Mouse (Mus musculus): ENCODE measurements around the gene F2. TPM values are rescaled to one million over a fixed set of nuclear protein-coding genes. Genes with fewer than 3 reads are reported as not detected.

Gene F2
- polyA plus RNA-seq, 1 experiment from 2014 or later = 3.7 TPM

DNA sequence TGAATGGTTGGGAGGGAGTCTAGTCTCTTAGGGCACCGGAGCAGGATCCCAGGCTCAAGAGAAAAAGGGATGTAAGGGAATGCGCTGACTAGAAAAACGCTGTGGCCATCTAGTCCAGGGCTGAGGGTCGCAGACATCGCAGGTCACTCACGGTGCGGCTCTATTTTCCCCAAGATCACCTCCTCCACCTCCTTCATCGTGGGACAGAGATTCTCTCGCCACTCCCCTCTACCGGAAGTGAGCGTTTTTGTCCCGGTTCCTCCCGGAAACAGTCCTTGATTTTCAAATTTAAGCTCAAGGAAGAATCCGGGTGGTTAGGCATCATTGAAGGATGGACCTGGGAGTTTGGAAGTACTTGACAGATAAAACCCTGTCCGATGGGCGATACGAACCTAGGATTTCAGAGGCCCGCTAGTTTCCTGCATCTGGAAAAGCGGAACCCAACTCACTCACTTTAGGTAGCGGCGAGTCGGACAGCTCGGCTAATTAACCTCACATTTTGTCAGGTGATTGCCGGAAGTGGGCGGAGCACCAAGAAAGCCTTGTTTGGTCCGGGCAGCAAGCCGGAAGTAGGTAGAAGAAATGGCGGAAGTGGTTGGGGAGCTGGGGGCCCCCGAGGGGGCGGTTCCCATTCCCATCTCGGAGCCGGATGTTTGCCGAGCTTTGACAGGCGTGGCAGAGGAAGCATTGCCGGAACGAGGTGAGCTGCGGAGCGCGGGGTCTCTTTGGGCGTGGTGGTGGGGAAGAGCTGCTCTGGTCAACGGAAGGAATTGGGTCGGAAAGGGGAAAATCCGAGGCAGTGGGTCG is 13.5 kb upstream of the F2 start, which contains the start of the genes Zfp408 and Arhgap1:
Gene Zfp408, minus strand, starts transcription at position 239 of the 807 bp plus-strand sequence.
Gene Arhgap1, plus strand, starts transcription at position 308 of the 807 bp plus-strand sequence.
- peak within 1 kb of the TSS; percentile 82 for H3K4me3 ChIP-seq (ENCODE audit: low read depth, low read length)
- H3K27ac ChIP-seq (ENCODE audit: low read depth, low read length) = peak within 1 kb of the TSS; percentile 89
- no peaks in the 10 kb centered on the region; the same call in 1 of the 2 replicates for H3K4me1 ChIP-seq (replicated peaks; ENCODE audit: control insufficient read depth, insufficient read depth, low read length)
- H3K36me3 ChIP-seq (ENCODE audit: control insufficient read depth, insufficient read depth) = peaks cover 45% of the 10 kb centered on the region
- H3K27me3 ChIP-seq (replicated peaks; ENCODE audit: control insufficient read depth, insufficient read depth, low read length) = no peaks in the 10 kb centered on the region
- peak; percentile 90 for ATAC-seq
- no peaks in the 10 kb centered on the region for H3K9me3 ChIP-seq (ENCODE audit: control insufficient read depth)
- TF ChIP-seq CTCF (IDR thresholded peaks at IDR 0.05; ENCODE audit: low read depth) = peak; percentile 7; the same call in 1 of the 2 replicates
- peak within 1 kb of the TSS; percentile 84 for H3K4me2 ChIP-seq (replicated peaks; ENCODE audit: low read depth)
- H3K9ac ChIP-seq (ENCODE audit: low read depth, low read length) = peak within 1 kb of the TSS; percentile 65
- under 1% methylated on average over 44 of the region's 44 CpGs for WGBS

DNA sequence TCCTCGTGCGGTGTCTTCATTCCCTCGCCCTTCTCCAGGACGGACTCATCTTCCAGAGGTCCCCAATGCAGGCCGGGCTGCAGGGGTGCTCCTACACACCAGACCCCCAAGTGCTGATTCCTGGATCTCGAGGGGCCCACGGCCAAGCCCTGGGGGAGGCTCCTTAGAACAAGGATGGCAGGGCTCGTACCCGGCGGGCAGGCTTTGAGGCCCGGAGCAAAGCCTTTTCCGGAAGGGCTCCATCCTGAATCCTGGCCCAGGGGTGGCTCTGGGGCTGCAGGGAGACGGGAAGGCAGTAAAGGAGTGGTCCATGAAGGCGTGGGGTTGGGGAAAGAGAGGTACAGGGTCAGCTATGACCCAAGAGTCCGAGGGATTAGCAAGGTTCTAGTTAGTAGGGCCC is 12.9 kb upstream of the F2 start:
- peaks cover 45% of the 10 kb centered on the region for H3K36me3 ChIP-seq (ENCODE audit: control insufficient read depth, insufficient read depth)
- H3K4me1 ChIP-seq (replicated peaks; ENCODE audit: control insufficient read depth, insufficient read depth, low read length) = no peaks in the 10 kb centered on the region; the same call in 1 of the 2 replicates
- H3K4me2 ChIP-seq (replicated peaks; ENCODE audit: low read depth) = peak overlapping the region; percentile 84
- peak overlapping the region; percentile 89 for H3K27ac ChIP-seq (ENCODE audit: low read depth, low read length)
- peak overlapping the region; percentile 65 for H3K9ac ChIP-seq (ENCODE audit: low read depth, low read length)
- 2% methylated on average over 15 of the region's 15 CpGs for WGBS
- no peaks in the 10 kb centered on the region for H3K9me3 ChIP-seq (ENCODE audit: control insufficient read depth)
- ATAC-seq = peak; percentile 1; the same call in 1 of the 2 replicates
- no peak for TF ChIP-seq CTCF (IDR thresholded peaks at IDR 0.05; ENCODE audit: low read depth)
- H3K27me3 ChIP-seq (replicated peaks; ENCODE audit: control insufficient read depth, insufficient read depth, low read length) = no peaks in the 10 kb centered on the region
- peak overlapping the region; percentile 82 for H3K4me3 ChIP-seq (ENCODE audit: low read depth, low read length)

DNA sequence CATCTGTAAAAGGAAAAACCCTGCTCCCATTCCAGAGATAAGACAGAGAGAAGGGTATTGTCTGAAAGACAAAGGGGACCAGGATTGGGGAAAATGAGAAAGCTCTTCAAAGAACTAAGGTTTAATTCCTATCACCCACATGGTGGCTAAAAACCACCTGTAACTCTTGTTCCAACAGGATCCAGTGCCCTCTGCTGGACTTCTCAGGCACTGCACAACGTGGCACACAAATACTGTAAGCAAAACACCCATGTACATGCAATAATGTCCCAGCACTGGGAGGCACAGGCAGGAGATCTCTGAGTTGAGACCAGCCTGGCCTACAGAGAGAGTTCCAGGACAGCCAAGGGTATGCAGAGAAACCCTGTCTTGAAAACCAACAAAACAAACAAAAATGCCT is 10.5 kb upstream of the F2 start:
- H3K36me3 ChIP-seq (ENCODE audit: control insufficient read depth, insufficient read depth) = peaks cover 47% of the 10 kb centered on the region
- no peak overlapping the region for H3K9ac ChIP-seq (ENCODE audit: low read depth, low read length)
- H3K9me3 ChIP-seq (ENCODE audit: control insufficient read depth) = no peaks in the 10 kb centered on the region
- TF ChIP-seq CTCF (IDR thresholded peaks at IDR 0.05; ENCODE audit: low read depth) = peak; percentile 78
- H3K27me3 ChIP-seq (replicated peaks; ENCODE audit: control insufficient read depth, insufficient read depth, low read length) = no peaks in the 10 kb centered on the region
- WGBS = 40% methylated on average over 1 of the region's 1 CpGs
- no peak for ATAC-seq
- H3K4me2 ChIP-seq (replicated peaks; ENCODE audit: low read depth) = no peak overlapping the region
- H3K4me1 ChIP-seq (replicated peaks; ENCODE audit: control insufficient read depth, insufficient read depth, low read length) = no peaks in the 10 kb centered on the region; the same call in 1 of the 2 replicates
- H3K4me3 ChIP-seq (ENCODE audit: low read depth, low read length) = no peak overlapping the region
- no peak overlapping the region; the same call in 1 of the 2 replicates for H3K27ac ChIP-seq (ENCODE audit: low read depth, low read length)

DNA sequence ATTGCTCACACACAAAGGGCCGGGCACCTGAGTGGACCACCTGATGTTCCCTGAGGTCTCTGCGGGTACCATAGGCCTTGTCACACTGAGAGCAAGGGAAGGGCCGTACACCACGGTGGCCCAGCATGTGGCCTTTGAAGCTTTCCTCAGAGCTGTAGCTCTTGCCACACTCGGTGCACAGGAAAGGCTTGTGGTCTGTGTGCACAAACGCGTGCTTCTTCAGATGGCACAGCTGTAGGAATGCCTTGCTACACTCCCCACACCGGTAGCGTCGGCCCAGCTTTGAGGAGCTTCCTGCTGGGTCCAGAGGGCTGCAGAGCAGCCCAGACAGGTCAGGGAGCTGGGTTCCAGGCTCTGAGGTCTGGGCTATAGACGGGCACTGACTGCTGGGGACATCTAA is 9.6 kb upstream of the F2 start:
- ATAC-seq = no peak
- WGBS = 93% methylated on average over 11 of the region's 11 CpGs
- Histone ChIP-seq H3K36me3 (ENCODE audit: control insufficient read depth, insufficient read depth) (peaks cover 47% of the 10 kb centered on the region), H3K9ac (ENCODE audit: low read depth, low read length) (no peak overlapping the region), H3K27ac (ENCODE audit: low read depth, low read length) (no peak overlapping the region), H3K27me3 (replicated peaks; ENCODE audit: control insufficient read depth, insufficient read depth, low read length) (no peaks in the 10 kb centered on the region), H3K4me2 (replicated peaks; ENCODE audit: low read depth) (no peak overlapping the region), H3K4me3 (ENCODE audit: low read depth, low read length) (no peak overlapping the region), H3K4me1 (replicated peaks; ENCODE audit: control insufficient read depth, insufficient read depth, low read length) (no peaks in the 10 kb centered on the region), H3K9me3 (ENCODE audit: control insufficient read depth) (no peaks in the 10 kb centered on the region)
- TF ChIP-seq CTCF (IDR thresholded peaks at IDR 0.05; ENCODE audit: low read depth) = no peak

DNA sequence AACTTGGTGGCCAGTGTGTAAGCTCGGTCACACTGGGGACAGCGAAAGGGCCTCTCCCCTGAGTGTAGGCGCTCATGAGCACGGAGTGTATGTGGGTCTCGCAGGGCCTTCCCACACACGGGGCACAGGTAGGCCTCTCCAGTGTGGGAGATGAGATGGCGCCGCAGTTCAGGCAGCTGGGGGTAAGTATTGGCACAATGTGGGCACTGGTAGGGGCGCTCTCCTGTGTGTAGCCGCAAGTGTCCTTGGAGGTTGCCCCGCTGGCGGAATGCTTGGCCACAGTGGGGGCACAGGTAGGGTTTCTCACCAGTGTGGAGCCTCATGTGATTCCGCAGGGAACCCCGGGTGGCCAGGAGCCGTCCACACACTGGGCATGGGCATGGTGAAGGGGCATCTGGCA is 9.1 kb upstream of the F2 start:
- WGBS = 97% methylated on average over 15 of the region's 15 CpGs
- no peak for TF ChIP-seq CTCF (IDR thresholded peaks at IDR 0.05; ENCODE audit: low read depth)
- H3K4me1 ChIP-seq (replicated peaks; ENCODE audit: control insufficient read depth, insufficient read depth, low read length) = no peaks in the 10 kb centered on the region
- no peak for ATAC-seq
- H3K27me3 ChIP-seq (replicated peaks; ENCODE audit: control insufficient read depth, insufficient read depth, low read length) = no peaks in the 10 kb centered on the region
- no peak overlapping the region for H3K9ac ChIP-seq (ENCODE audit: low read depth, low read length)
- no peak overlapping the region for H3K27ac ChIP-seq (ENCODE audit: low read depth, low read length)
- H3K4me2 ChIP-seq (replicated peaks; ENCODE audit: low read depth) = no peak overlapping the region
- peaks cover 47% of the 10 kb centered on the region for H3K36me3 ChIP-seq (ENCODE audit: control insufficient read depth, insufficient read depth)
- H3K9me3 ChIP-seq (ENCODE audit: control insufficient read depth) = no peaks in the 10 kb centered on the region
- no peak overlapping the region for H3K4me3 ChIP-seq (ENCODE audit: low read depth, low read length)

DNA sequence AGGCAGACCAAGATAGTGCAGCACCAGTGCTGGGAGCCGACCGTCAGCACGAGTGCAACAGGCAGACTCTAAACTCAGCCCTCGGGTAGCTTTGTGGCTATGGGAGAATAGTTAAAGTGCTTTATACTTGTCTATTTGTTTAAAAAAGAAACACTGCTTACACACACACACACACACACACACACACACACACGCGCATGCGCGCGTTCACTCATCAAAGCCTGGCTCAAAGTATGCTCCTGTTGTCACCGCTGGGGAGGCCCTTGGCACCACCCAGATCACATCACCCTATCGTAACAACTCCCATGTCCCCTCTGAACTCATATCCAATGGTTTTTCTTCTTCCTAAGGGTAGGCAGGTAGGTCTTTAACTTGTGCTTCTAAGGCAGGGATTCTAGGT is 7.8 kb upstream of the F2 start:
- ATAC-seq = no peak
- Histone ChIP-seq H3K4me1 (replicated peaks; ENCODE audit: control insufficient read depth, insufficient read depth, low read length) (no peaks in the 10 kb centered on the region), H3K9ac (ENCODE audit: low read depth, low read length) (no peak overlapping the region), H3K4me3 (ENCODE audit: low read depth, low read length) (no peak overlapping the region), H3K27ac (ENCODE audit: low read depth, low read length) (no peak overlapping the region), H3K4me2 (replicated peaks; ENCODE audit: low read depth) (no peak overlapping the region), H3K27me3 (replicated peaks; ENCODE audit: control insufficient read depth, insufficient read depth, low read length) (no peaks in the 10 kb centered on the region), H3K9me3 (ENCODE audit: control insufficient read depth) (no peaks in the 10 kb centered on the region), H3K36me3 (ENCODE audit: control insufficient read depth, insufficient read depth) (peaks cover 47% of the 10 kb centered on the region)
- no peak for TF ChIP-seq CTCF (IDR thresholded peaks at IDR 0.05; ENCODE audit: low read depth)
- WGBS = 88% methylated on average over 11 of the region's 11 CpGs
